Mouse (Mus musculus): ENCODE data around the gene Gpam. TPM values are rescaled to one million over a fixed set of nuclear protein-coding genes. Genes with fewer than 3 reads are reported as not detected.
A peak's percentile ranks its signal among the peaks of the same experiment; 100 is the strongest.

Gpam gene
- total RNA-seq, 2 experiments from 2014 or later = 0.38 to 1.9 TPM

GRCm38 (mm10) chr19:55114825-55115395 lies 12.1 kb downstream of the Gpam start:
- no peak for ATAC-seq (replicated peaks; ENCODE audit: low FRiP score, poor library complexity, severe bottlenecking)

GRCm38 (mm10) chr19:55107896-55108295 lies 19.1 kb downstream of the Gpam start:
- no peak for ATAC-seq (replicated peaks; ENCODE audit: low FRiP score, poor library complexity, severe bottlenecking)

GRCm38 (mm10) chr19:55105969-55106368 lies 21.1 kb downstream of the Gpam start:
- ATAC-seq (replicated peaks; ENCODE audit: low FRiP score, poor library complexity, severe bottlenecking) = no peak

- no peak for ATAC-seq (replicated peaks; ENCODE audit: low FRiP score, poor library complexity, severe bottlenecking)
These were observed 23.8 kb downstream of the Gpam start for GRCm38 (mm10) chr19:55103081-55103830.

- ATAC-seq (replicated peaks; ENCODE audit: low FRiP score, poor library complexity, severe bottlenecking) = no peak
These were observed 25.4 kb downstream of the Gpam start for GRCm38 (mm10) chr19:55101659-55102058.

GRCm38 (mm10) chr19:55100227-55101140 lies 26.6 kb downstream of the Gpam start:
- no peak for ATAC-seq (replicated peaks; ENCODE audit: low FRiP score, poor library complexity, severe bottlenecking)

- ATAC-seq (replicated peaks; ENCODE audit: low FRiP score, poor library complexity, severe bottlenecking) = peak; percentile 79
These were observed 27.6 kb downstream of the Gpam start for GRCm38 (mm10) chr19:55099184-55100160.

- ATAC-seq (replicated peaks; ENCODE audit: low FRiP score, poor library complexity, severe bottlenecking) = no peak
These were observed 28.4 kb downstream of the Gpam start for GRCm38 (mm10) chr19:55098409-55099183.

- no peak for ATAC-seq (replicated peaks; ENCODE audit: low FRiP score, poor library complexity, severe bottlenecking)
These were observed 29.6 kb downstream of the Gpam start for GRCm38 (mm10) chr19:55097396-55097967.

- no peak for ATAC-seq (replicated peaks; ENCODE audit: low FRiP score, poor library complexity, severe bottlenecking)
These were observed 30.4 kb downstream of the Gpam start for GRCm38 (mm10) chr19:55096666-55097065.

GRCm38 (mm10) chr19:55095547-55095946 lies 31.5 kb downstream of the Gpam start:
- ATAC-seq (replicated peaks; ENCODE audit: low FRiP score, poor library complexity, severe bottlenecking) = no peak

GRCm38 (mm10) chr19:55091602-55092413 lies 35.2 kb downstream of the Gpam start:
- ATAC-seq (replicated peaks; ENCODE audit: low FRiP score, poor library complexity, severe bottlenecking) = no peak

- ATAC-seq (replicated peaks; ENCODE audit: low FRiP score, poor library complexity, severe bottlenecking) = no peak
These were observed 36.2 kb downstream of the Gpam start for GRCm38 (mm10) chr19:55090885-55091284.

- no peak for ATAC-seq (replicated peaks; ENCODE audit: low FRiP score, poor library complexity, severe bottlenecking)
These were observed 36.9 kb downstream of the Gpam start for GRCm38 (mm10) chr19:55090142-55090541.

GRCm38 (mm10) chr19:55087776-55088175 lies 39.3 kb downstream of the Gpam start:
- ATAC-seq (replicated peaks; ENCODE audit: low FRiP score, poor library complexity, severe bottlenecking) = no peak

- peak; percentile 48 for ATAC-seq (replicated peaks; ENCODE audit: low FRiP score, poor library complexity, severe bottlenecking)
These were observed 41.2 kb downstream of the Gpam start for GRCm38 (mm10) chr19:55085857-55086185.

GRCm38 (mm10) chr19:55084971-55085856 lies 41.8 kb downstream of the Gpam start:
- ATAC-seq (replicated peaks; ENCODE audit: low FRiP score, poor library complexity, severe bottlenecking) = peak; percentile 32; the same call in 1 of the 2 replicates
